Mouse (Mus musculus) cerebellum, adult 9-11 months (tissue): ENCODE results near the gene Tbxas1.
A peak's percentile ranks its signal among the peaks of the same experiment; 100 is the strongest.

Experiments
- DNase-seq: peaks from one replicate; pipeline ENCODE4 v3.0.0; 2022

The Tbxas1 gene

GRCm38 (mm10) chr6:38900479-38901126 lies 25.4 kb downstream of the Tbxas1 start:
- DNase-seq = no peak

DNA sequence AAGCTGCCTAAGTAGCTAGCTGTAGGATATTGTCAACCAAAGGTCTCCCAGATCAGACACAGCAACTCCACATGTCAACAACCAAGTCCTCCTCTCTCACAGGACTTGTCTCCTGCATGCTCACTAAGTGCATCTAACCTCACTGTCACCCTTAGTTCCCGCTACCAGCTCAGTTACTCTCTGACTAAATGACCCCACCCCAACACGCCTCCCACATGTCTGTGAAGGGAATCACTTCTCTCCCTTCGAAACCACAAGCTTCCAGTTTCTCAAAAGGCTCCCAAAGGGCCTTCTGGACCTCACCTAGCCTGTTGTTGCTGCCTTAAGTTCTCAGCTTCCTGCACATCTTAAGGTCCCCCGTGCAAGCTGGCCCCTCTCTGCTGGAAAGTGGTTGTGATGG lies 25.9 kb downstream of the Tbxas1 start:
- DNase-seq = no peak

DNA sequence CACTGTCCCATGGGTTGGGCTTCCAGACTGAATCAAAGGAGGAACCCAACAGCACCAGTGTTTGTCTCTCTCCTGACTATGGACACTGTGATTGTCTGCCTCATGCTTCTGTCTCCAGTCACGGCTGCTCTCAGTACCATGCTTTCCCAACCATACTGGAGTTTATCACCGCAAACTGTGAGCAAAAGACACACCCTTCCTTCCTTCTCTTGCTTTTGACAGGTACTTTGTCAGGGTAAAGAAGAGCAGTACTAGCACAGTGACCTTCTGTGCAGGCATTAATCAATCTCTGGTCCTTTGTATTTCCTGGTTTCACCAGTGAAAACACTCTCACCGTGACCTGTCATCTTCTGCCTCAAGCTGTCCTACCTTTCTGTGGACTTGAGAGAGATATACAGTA lies 26.4 kb downstream of the Tbxas1 start:
- no peak for DNase-seq

- DNase-seq = no peak
Measured at GRCm38 (mm10) chr6:38902820-38903439, 27.7 kb downstream of the Tbxas1 start.

DNA sequence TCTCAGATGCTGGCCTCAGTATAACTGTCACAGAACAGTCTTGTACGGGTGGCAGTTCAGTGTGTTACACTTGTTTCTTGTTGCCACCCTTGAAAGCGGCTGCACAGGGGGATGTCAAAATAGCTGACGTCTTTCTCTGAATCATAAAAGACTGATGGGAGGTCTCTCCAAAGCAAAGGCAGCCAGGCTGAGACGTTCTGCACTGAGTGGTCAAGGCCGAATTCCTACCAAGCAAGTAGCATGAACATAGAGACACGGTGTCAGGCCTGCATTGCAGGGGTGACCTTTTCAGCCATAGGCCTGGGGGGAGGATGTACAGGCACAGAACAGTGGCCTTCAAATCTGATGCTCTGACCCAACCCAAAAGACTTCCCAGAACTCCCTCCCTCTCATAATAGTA lies 30.8 kb downstream of the Tbxas1 start:
- no peak for DNase-seq

- DNase-seq = no peak
Measured at GRCm38 (mm10) chr6:38908401-38908800, 33.2 kb downstream of the Tbxas1 start.

GRCm38 (mm10) chr6:38910828-38911559 lies 35.8 kb downstream of the Tbxas1 start:
- DNase-seq = peak; percentile 61

GRCm38 (mm10) chr6:38912121-38912660 lies 37.0 kb downstream of the Tbxas1 start:
- DNase-seq = no peak

- DNase-seq = no peak
Measured at GRCm38 (mm10) chr6:38912845-38913244, 37.6 kb downstream of the Tbxas1 start.

DNA sequence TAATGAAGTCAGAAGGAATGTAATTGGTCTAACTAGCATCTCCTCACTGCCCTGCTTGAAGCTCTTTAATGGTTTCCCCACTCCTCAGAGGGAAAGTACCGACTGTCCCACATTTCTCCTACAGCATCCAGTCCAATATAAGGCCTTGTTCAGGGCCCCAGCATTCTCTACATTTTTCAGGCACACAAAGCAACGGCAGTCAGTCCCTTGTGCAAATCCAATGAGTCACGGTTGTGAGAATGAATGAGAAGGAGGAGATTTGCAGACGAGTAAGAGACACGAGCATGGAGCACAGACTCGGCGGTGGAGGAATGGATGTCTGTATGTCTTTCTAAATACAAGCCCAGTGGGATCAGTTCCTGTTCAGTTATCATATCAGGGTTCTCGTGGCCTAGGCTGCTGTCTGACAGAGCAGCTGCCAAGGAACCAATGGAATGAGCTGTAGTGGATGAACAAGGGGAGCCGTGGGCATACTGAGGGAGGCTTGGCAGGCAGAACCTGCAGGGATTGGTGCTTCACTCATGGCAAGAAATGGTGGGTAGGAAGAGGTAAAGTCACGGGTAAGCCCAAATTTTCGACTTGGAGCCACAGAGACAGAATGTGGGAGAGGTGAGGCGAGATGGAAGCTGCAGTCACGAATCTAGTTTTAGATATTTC lies 38.3 kb downstream of the Tbxas1 start:
- DNase-seq = no peak

DNA sequence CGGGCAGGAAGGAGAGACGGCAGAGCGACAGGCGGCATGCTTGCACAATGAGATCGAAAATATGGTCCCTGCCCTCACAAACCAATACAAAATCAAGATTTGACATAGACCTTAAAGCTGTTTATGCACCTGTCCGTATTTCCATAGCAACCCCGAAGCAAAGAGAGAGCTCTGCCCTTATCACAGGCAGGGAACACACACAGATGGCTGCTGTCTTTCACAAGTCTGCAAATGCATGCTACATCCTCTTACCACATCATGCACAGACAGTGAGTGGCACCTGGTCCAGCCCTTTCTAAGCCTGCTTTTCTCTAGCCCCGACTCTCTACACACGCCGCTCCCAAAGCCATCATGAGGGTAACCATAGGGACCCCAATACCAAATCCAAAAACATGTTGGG lies 39.0 kb downstream of the Tbxas1 start:
- DNase-seq = no peak

DNA sequence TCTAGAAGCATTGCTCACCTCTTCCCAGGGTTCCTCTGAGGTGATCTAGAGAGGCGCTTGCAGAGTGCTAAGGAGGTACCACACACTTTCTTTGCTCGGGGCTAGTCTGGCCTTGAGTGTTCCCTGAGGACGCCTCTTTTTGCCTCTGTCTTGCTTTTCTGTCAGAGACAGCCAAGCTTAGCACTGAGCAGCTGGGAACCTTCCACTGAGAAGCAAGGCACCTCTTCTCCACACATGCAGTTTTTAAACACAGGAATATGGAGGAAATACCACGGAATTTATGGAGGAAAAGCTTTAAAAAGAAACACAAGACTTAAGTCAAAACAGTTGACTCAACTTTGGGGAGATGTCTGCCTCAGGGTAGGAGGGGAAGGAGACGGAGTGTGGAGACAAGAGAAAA lies 40.6 kb downstream of the Tbxas1 start:
- no peak for DNase-seq

DNA sequence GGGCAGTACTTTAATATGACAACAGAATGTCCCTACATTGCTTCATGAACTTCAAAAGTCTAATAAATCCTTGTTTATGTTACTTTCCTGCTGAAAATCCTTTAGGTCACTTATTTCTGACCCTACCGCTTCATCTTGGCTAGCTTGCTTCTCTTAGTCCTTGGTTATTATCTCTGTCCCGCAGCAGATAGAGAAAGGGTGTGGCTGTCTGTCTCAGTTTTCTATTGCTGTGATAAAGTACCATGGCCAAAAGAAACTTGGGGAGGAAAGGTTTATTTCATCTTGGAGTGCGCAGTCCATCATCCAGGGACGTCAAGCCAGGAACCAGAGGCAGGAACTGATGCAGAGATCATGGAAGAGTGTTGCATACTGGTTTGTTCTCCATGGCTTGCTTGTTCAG lies 41.4 kb downstream of the Tbxas1 start:
- no peak for DNase-seq

GRCm38 (mm10) chr6:38917415-38917814 lies 42.2 kb downstream of the Tbxas1 start:
- DNase-seq = no peak

DNA sequence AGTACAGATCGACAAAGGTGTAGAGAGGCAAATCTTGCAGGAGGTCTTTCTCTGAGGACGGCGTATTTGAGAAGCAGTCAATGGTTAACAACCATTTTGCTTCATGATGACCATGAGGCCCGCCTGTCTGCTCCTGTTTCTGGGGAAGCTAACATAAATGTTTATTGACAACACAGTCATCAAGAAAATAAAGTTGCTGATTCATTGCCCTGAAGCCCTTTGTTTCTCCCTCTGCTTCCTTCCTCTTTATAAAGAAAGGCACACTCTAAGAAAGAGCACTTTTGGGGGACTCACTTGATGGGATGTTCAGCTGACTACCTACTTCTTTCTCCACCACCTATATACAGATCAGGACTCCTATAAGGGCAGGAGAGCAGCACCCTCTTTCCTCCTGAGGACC lies 43.5 kb downstream of the Tbxas1 start:
- no peak for DNase-seq

- no peak for DNase-seq
Measured at GRCm38 (mm10) chr6:38919135-38919740, 44.0 kb downstream of the Tbxas1 start.

DNA sequence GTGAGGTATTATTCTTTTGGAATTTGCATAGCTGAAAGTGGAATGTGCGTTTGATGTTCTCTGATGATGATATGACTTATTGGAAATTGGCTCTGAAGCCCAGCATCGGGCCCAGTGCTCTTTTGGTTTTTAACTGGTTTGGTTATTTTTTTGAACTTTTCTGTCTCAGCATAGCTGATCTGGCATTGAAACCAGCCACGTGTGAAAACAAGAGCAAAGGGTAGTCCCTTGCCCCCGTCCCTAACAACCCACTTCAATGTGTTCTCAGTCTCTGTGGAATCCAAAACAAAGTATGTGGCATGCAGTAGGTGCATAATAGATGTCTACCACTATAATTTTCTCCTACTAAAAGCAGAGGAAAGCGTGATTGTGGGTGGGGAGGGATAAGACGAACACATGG lies 44.9 kb downstream of the Tbxas1 start:
- DNase-seq = no peak

DNA sequence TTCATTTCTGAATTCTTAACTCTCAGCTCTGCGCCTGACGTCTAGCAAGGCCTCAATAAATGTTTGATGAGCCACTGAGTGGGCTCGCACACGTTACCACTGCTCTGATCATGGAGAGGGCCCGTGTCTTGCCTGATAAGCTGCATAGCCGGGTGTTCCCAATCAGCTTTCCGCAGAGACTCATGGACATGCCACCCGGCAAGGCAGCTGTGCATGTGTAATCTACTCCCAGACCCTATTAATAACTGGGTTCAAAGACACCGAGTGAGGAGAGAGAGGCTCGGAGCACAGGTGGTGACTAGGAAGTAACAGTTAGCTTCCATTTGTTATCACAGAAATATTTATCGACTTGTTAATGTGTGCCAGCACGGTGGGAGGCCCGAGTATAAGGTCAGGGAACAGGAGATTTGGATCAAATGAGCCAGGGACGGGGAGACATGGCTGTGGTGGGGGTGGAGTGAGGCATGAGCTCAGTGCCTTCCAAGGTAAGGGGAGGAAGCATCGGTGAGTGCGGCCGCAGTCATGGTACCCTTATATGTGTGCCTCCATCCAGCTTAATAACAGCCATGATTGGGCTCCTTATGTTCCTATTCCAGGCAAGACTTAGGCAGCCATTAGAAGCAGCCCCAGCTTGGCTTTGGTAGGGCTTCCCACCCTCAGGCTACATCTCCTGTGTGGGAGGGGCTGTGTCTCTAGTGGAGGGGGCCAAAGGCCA lies 46.0 kb downstream of the Tbxas1 start:
- no peak for DNase-seq

DNA sequence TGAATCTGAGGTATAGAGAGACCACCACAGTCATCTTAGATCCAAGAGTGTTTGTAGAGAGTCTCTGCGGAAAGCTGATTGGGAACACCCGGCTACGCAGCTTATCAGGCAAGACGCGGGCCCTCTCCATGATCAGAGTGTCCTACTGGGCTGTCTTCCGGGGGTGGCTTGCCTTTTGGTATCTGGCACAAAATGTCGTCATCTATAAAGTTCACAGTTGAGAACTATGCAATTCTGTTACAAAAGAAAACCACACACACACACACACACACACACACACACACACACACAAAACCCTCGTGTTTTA lies 46.6 kb downstream of the Tbxas1 start:
- DNase-seq = no peak

DNA sequence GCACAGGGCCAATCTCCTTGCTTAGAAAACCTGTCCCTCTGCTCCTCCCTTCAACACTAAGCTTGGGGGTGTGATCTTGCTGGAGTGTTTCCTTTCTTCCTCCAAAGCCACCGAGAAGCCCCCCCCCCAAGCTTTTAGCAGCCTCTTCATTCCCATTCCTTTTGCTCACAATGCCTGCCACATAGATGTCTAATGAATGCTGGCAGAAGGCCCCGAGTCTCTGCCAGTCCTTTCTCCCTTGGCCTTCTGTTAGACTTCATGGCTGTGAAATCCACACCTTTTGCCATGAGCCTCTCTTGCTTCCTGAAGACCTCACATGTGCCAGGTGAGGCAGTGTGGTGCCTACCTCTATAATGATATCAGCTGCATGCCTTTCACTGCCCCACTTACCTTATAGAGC lies 47.3 kb downstream of the Tbxas1 start:
- no peak for DNase-seq

- no peak for DNase-seq
Measured at GRCm38 (mm10) chr6:38923450-38923849, 48.2 kb downstream of the Tbxas1 start.
